Mouse (Mus musculus): Measurements from ENCODE around the gene Mef2b. TPM values are rescaled to one million over a fixed set of nuclear protein-coding genes. Genes with fewer than 3 reads are reported as not detected.

Gene Mef2b
- 0.11 TPM in 1 of 2 replicates, not detected in the other for polyA plus RNA-seq (2015; fragmentation: Nextera tagmentation; extraction: Ambion mirVana)

GRCm38 (mm10) chr8:70139026-70139857 is at the start of gene Mef2b, which contains the start of the genes Rfxank and Borcs8:
TSS of gene Mef2b (plus strand) at chr8:70139711.
TSS of gene Rfxank (minus strand) at chr8:70139154.
TSS of gene Borcs8 (plus strand) at chr8:70139499.
- Histone ChIP-seq H3K27ac (ENCODE audit: low read depth) (peak within 1 kb of the TSS; percentile 86), H3K36me3 (replicated peaks; ENCODE audit: insufficient read depth, low read length) (peaks cover 12% of the 10 kb centered on the region), H3K9me3 (ENCODE audit: low read length) (no peaks in the 10 kb centered on the region), H3K4me3 (ENCODE audit: low read depth, low read length) (peak within 1 kb of the TSS; percentile 80), H3K27me3 (ENCODE audit: insufficient read depth, low read length) (no peaks in the 10 kb centered on the region), H3K9ac (replicated peaks) (peak within 1 kb of the TSS; percentile 77), H3K4me2 (ENCODE audit: low read depth, low read length) (peak within 1 kb of the TSS; percentile 78), H3K4me1 (ENCODE audit: insufficient read depth) (peaks cover 21% of the 10 kb centered on the region)
- TF ChIP-seq CTCF (IDR thresholded peaks at IDR 0.05; ENCODE audit: low read depth) (no peak), EP300 (IDR thresholded peaks at IDR 0.05; ENCODE audit: low read depth) (peak; percentile 43; the same call in 1 of the 2 replicates)
- WGBS (ENCODE audit: insufficient replicate concordance) = under 1% methylated on average over 46 of the region's 46 CpGs
- ATAC-seq (peak; percentile 98), DNase-seq (peak; percentile 99)

- Histone ChIP-seq H3K9ac (replicated peaks) (no peak overlapping the region), H3K4me1 (ENCODE audit: insufficient read depth) (0 out of 2 replicates have a peak, but pooled peaks cover 4% of the 10 kb centered on the region), H3K4me3 (ENCODE audit: low read depth, low read length) (no peak overlapping the region), H3K4me2 (ENCODE audit: low read depth, low read length) (no peak overlapping the region), H3K27ac (ENCODE audit: low read depth) (no peak overlapping the region), H3K27me3 (ENCODE audit: insufficient read depth, low read length) (peaks cover 33% of the 10 kb centered on the region), H3K36me3 (replicated peaks; ENCODE audit: insufficient read depth, low read length) (no peaks in the 10 kb centered on the region), H3K9me3 (ENCODE audit: low read length) (no peaks in the 10 kb centered on the region)
- TF ChIP-seq CTCF (IDR thresholded peaks at IDR 0.05; ENCODE audit: low read depth) = no peak
- TF ChIP-seq EP300 (IDR thresholded peaks at IDR 0.05; ENCODE audit: low read depth) = no peak
- ATAC-seq (no peak), DNase-seq (no peak)
- 61% methylated on average over 8 of the region's 8 CpGs for WGBS (ENCODE audit: insufficient replicate concordance)
Measured at GRCm38 (mm10) chr8:70092786-70093185, 46.7 kb upstream of the Mef2b start.

GRCm38 (mm10) chr8:70099276-70099675 is 40.2 kb upstream of the Mef2b start:
- DNase-seq = no peak
- Histone ChIP-seq H3K4me2 (ENCODE audit: low read depth, low read length) (no peak overlapping the region), H3K9ac (replicated peaks) (no peak overlapping the region), H3K4me1 (ENCODE audit: insufficient read depth) (no peaks in the 10 kb centered on the region), H3K4me3 (ENCODE audit: low read depth, low read length) (no peak overlapping the region), H3K9me3 (ENCODE audit: low read length) (no peaks in the 10 kb centered on the region), H3K27me3 (ENCODE audit: insufficient read depth, low read length) (0 out of 2 replicates have a peak, but pooled peaks cover 5% of the 10 kb centered on the region), H3K27ac (ENCODE audit: low read depth) (no peak overlapping the region), H3K36me3 (replicated peaks; ENCODE audit: insufficient read depth, low read length) (no peaks in the 10 kb centered on the region)
- ATAC-seq = no peak
- TF ChIP-seq CTCF (IDR thresholded peaks at IDR 0.05; ENCODE audit: low read depth) (no peak), EP300 (IDR thresholded peaks at IDR 0.05; ENCODE audit: low read depth) (no peak)
- 63% methylated on average over 8 of the region's 8 CpGs for WGBS (ENCODE audit: insufficient replicate concordance)

- H3K4me2 ChIP-seq (ENCODE audit: low read depth, low read length) = no peak overlapping the region
- ATAC-seq = no peak
- H3K36me3 ChIP-seq (replicated peaks; ENCODE audit: insufficient read depth, low read length) = no peaks in the 10 kb centered on the region
- no peak for DNase-seq
- 83% methylated on average over 8 of the region's 8 CpGs for WGBS (ENCODE audit: insufficient replicate concordance)
- no peak for TF ChIP-seq EP300 (IDR thresholded peaks at IDR 0.05; ENCODE audit: low read depth)
- TF ChIP-seq CTCF (IDR thresholded peaks at IDR 0.05; ENCODE audit: low read depth) = no peak
- no peak overlapping the region for H3K9ac ChIP-seq (replicated peaks)
- 0 out of 2 replicates have a peak, but pooled peaks cover 5% of the 10 kb centered on the region for H3K27me3 ChIP-seq (ENCODE audit: insufficient read depth, low read length)
- no peak overlapping the region for H3K27ac ChIP-seq (ENCODE audit: low read depth)
- H3K9me3 ChIP-seq (ENCODE audit: low read length) = no peaks in the 10 kb centered on the region
- H3K4me1 ChIP-seq (ENCODE audit: insufficient read depth) = no peaks in the 10 kb centered on the region
- H3K4me3 ChIP-seq (ENCODE audit: low read depth, low read length) = no peak overlapping the region
Measured at GRCm38 (mm10) chr8:70100241-70100640, 39.3 kb upstream of the Mef2b start.

- Histone ChIP-seq H3K27ac (ENCODE audit: low read depth) (no peak overlapping the region), H3K4me2 (ENCODE audit: low read depth, low read length) (no peak overlapping the region), H3K27me3 (ENCODE audit: insufficient read depth, low read length) (peaks cover 7% of the 10 kb centered on the region; the same call in 1 of the 2 replicates), H3K9ac (replicated peaks) (no peak overlapping the region), H3K9me3 (ENCODE audit: low read length) (no peaks in the 10 kb centered on the region), H3K4me1 (ENCODE audit: insufficient read depth) (no peaks in the 10 kb centered on the region), H3K36me3 (replicated peaks; ENCODE audit: insufficient read depth, low read length) (no peaks in the 10 kb centered on the region), H3K4me3 (ENCODE audit: low read depth, low read length) (no peak overlapping the region)
- ATAC-seq = peak; percentile 72
- 8% methylated on average over 5 of the region's 6 CpGs for WGBS (ENCODE audit: insufficient replicate concordance)
- TF ChIP-seq EP300 (IDR thresholded peaks at IDR 0.05; ENCODE audit: low read depth) (no peak), CTCF (IDR thresholded peaks at IDR 0.05; ENCODE audit: low read depth) (peak; percentile 82)
- peak; percentile 62 for DNase-seq
Measured at GRCm38 (mm10) chr8:70104506-70104905, 35.0 kb upstream of the Mef2b start.

GRCm38 (mm10) chr8:70104922-70105321 is 34.6 kb upstream of the Mef2b start:
- Histone ChIP-seq H3K4me1 (ENCODE audit: insufficient read depth) (no peaks in the 10 kb centered on the region), H3K27me3 (ENCODE audit: insufficient read depth, low read length) (peaks cover 7% of the 10 kb centered on the region; the same call in 1 of the 2 replicates), H3K4me2 (ENCODE audit: low read depth, low read length) (no peak overlapping the region), H3K36me3 (replicated peaks; ENCODE audit: insufficient read depth, low read length) (no peaks in the 10 kb centered on the region), H3K9ac (replicated peaks) (no peak overlapping the region), H3K4me3 (ENCODE audit: low read depth, low read length) (no peak overlapping the region), H3K27ac (ENCODE audit: low read depth) (no peak overlapping the region), H3K9me3 (ENCODE audit: low read length) (no peaks in the 10 kb centered on the region)
- ATAC-seq (no peak), DNase-seq (no peak)
- WGBS (ENCODE audit: insufficient replicate concordance) = 63% methylated on average over 7 of the region's 7 CpGs
- TF ChIP-seq EP300 (IDR thresholded peaks at IDR 0.05; ENCODE audit: low read depth) (no peak), CTCF (IDR thresholded peaks at IDR 0.05; ENCODE audit: low read depth) (no peak)
